Mouse (Mus musculus) small intestine, adult 2 months (tissue): ENCODE measurements around the gene Mkln1. TPM values are rescaled to one million over a fixed set of nuclear protein-coding genes. Genes with fewer than 3 reads are reported as not detected.
A peak's percentile ranks its signal among the peaks of the same experiment; 100 is the strongest.

ENCODE experiments used
- H3K27ac ChIP-seq: fragments of 200-500 bp; 2 replicates; pipeline ENCODE4 v1.5.1; 2012; ENCODE audit warnings: low read depth, low read length, control low read depth, inconsistent platforms; ENCODE audit not compliant: insufficient read depth
- H3K27me3 ChIP-seq: fragments of 200-500 bp; 2 replicates; pipeline ENCODE4 v1.6.1; 2012; ENCODE audit warnings: mild to moderate bottlenecking, moderate library complexity, low read length, inconsistent platforms; ENCODE audit not compliant: control insufficient read depth, insufficient read depth
- H3K36me3 ChIP-seq: fragments of 200-500 bp; 2 replicates; pipeline ENCODE4 v1.6.1; 2012; ENCODE audit warnings: mild to moderate bottlenecking, low read length, control low read depth, inconsistent platforms; ENCODE audit not compliant: control insufficient read depth, insufficient read depth
- H3K4me1 ChIP-seq: fragments of 200-500 bp; 2 replicates; pipeline ENCODE4 v1.6.1; 2012; ENCODE audit warnings: low read length, inconsistent platforms, mixed read lengths; ENCODE audit not compliant: control insufficient read depth, insufficient read depth, insufficient read length
- H3K4me3 ChIP-seq: fragments of 200-500 bp; 2 replicates; pipeline ENCODE4 v1.5.1; 2012; ENCODE audit warnings: low read depth, mild to moderate bottlenecking, control low read depth, inconsistent platforms, low read length, moderate library complexity
- CTCF ChIP-seq: fragments of 200-500 bp; IDR thresholded peaks from 2 replicates; pipeline ENCODE4 v1.5.1; 2012; ENCODE audit warnings: low read depth, mild to moderate bottlenecking, control low read depth, inconsistent platforms, low read length, moderate library complexity, mixed read lengths; ENCODE audit not compliant: insufficient replicate concordance, insufficient read length; ENCODE audit errors: extremely low read depth
- POLR2A ChIP-seq: fragments of 200-500 bp; IDR thresholded peaks from 2 replicates; pipeline ENCODE4 v1.6.1; 2012; ENCODE audit warnings: low read depth, mild to moderate bottlenecking, control low read depth, inconsistent platforms, low read length, moderate library complexity
- WGBS: fragments of 180-500 bp; shearing (Covaris S2); methylation state at CpG from one replicate; pipeline ENCODE4 v1.1.7; 2018; 5-methylcytosine and 5-hydroxymethylcytosine counted together
- polyA plus RNA-seq: library from polyadenylated mRNA; depleted of rRNA; stranded (reverse); fragments of >200 nt; gene quantifications from 2 replicates; pipeline ENCODE4 v1.2.3, GENCODE M21; 2012

Gene Mkln1
- polyA plus RNA-seq, 1 experiment: 9.8 TPM

DNA sequence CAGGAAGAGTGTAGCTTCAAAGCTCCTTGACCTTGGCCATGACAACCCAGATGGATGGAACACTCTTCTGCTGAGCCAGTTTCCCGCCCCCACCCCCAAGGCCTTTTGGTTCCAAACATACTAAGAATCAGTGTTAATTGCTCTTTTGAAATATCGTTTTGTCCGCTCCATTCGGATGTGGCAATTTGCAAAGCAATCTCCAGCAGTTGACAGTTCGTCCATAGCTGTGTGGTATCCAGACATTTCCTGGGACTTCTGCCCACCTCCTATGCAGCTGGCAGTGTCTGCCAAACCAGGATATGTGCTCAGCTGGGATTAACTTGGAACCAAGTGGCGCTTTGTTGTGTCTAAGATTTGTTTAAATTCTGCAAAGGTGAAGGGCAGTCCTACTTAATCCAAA lies 8.8 kb upstream of the Mkln1 start:
- no peaks in the 10 kb centered on the region for H3K36me3 ChIP-seq
- no peak for TF ChIP-seq POLR2A
- TF ChIP-seq CTCF: no peak
- H3K27ac ChIP-seq: no peak overlapping the region
- no peaks in the 10 kb centered on the region for H3K27me3 ChIP-seq
- WGBS: 73% methylated on average over 6 of the region's 6 CpGs
- H3K4me3 ChIP-seq: no peak overlapping the region
- H3K4me1 ChIP-seq: peaks cover 4% of the 10 kb centered on the region; the same call in 1 of the 2 replicates

GRCm38 (mm10) chr6:31390243-31390981 lies 8.1 kb upstream of the Mkln1 start:
- Histone ChIP-seq H3K4me3 (no peak overlapping the region), H3K36me3 (no peaks in the 10 kb centered on the region), H3K27me3 (no peaks in the 10 kb centered on the region), H3K4me1 (peaks cover under 1% of the 10 kb centered on the region; the same call in 1 of the 2 replicates), H3K27ac (no peak overlapping the region)
- WGBS: 16% methylated on average over 8 of the region's 8 CpGs
- peak; percentile 42; the same call in 1 of the 2 replicates for TF ChIP-seq CTCF
- TF ChIP-seq POLR2A: no peak

- Histone ChIP-seq H3K36me3 (no peaks in the 10 kb centered on the region), H3K4me3 (no peak overlapping the region)
- whole genome bisulfite sequencing: 46% methylated on average over 5 of the region's 5 CpGs
Measured at GRCm38 (mm10) chr6:31392871-31393270, 5.7 kb upstream of the Mkln1 start.

GRCm38 (mm10) chr6:31396118-31396517 lies 2.4 kb upstream of the Mkln1 start:
- Histone ChIP-seq H3K27ac (no peak overlapping the region), H3K27me3 (no peaks in the 10 kb centered on the region), H3K4me1 (peaks cover 10% of the 10 kb centered on the region), H3K4me3 (no peak overlapping the region), H3K36me3 (no peaks in the 10 kb centered on the region)
- TF ChIP-seq POLR2A: no peak
- no peak for TF ChIP-seq CTCF
- WGBS: 92% methylated on average over 4 of the region's 4 CpGs

More at GRCm38 (mm10) chr6:31392871-31393270, 5.7 kb upstream of the Mkln1 start:
- Histone ChIP-seq H3K27ac (no peak overlapping the region), H3K4me1 (peaks cover 3% of the 10 kb centered on the region; the same call in 1 of the 2 replicates), H3K27me3 (no peaks in the 10 kb centered on the region)
- TF ChIP-seq POLR2A (no peak), CTCF (no peak)

DNA sequence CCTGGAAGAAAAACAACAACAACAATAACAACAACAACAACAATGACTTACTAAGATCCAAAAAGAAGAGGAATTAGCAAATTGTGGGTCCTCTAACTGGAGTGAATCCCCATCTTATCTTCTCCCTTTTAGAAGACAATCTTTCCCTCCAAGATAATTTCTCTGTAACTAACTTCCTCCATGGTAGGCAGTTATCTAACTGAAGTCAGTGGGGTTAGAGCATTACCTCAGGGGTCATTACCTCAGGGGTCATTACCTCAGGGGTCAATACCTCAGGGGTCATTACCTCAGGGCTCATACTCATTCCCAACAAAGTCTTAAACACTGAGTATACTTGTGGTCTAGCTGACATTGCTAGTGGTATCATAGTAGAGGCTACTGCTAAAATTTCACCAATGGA lies 1.2 kb upstream of the Mkln1 start:
- no peaks in the 10 kb centered on the region for H3K36me3 ChIP-seq
- no peak overlapping the region for H3K4me3 ChIP-seq
- TF ChIP-seq POLR2A (no peak), CTCF (no peak)
- H3K27me3 ChIP-seq: no peaks in the 10 kb centered on the region
- peaks cover 12% of the 10 kb centered on the region for H3K4me1 ChIP-seq
- no peak overlapping the region for H3K27ac ChIP-seq

- 21% methylated on average over 10 of the region's 10 CpGs for WGBS
- Histone ChIP-seq H3K4me3 (no peak overlapping the region), H3K4me1 (peaks cover 13% of the 10 kb centered on the region), H3K36me3 (no peaks in the 10 kb centered on the region), H3K27ac (no peak overlapping the region), H3K27me3 (no peaks in the 10 kb centered on the region)
- no peak for TF ChIP-seq CTCF
- no peak for TF ChIP-seq POLR2A
Measured at GRCm38 (mm10) chr6:31397775-31398430, 632 bp upstream of the Mkln1 start.

DNA sequence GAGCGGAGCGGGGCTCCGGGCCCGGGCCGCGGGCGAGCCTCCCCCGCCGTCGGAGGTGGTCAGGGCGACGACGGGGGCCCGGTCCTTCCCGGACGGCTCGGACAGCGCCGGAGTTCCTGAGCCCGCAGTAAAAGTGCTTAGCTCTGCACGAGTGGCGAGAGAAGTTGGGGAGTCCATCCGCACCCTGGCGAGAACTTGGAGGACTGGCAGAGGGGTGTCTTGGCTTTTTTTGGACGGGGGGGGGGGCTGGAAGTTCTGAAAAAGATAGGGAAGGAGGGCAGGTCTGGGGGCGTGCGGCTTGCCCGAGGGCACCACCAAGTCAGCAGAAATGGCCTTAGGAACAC lies 643 bp downstream of the Mkln1 start:
- TF ChIP-seq CTCF (no peak), POLR2A (no peak)
- Histone ChIP-seq H3K27me3 (no peaks in the 10 kb centered on the region), H3K27ac (peak overlapping the region; percentile 74), H3K4me3 (peak overlapping the region; percentile 75), H3K4me1 (peaks cover 13% of the 10 kb centered on the region), H3K36me3 (no peaks in the 10 kb centered on the region)
- under 1% methylated on average over 28 of the region's 28 CpGs for WGBS

DNA sequence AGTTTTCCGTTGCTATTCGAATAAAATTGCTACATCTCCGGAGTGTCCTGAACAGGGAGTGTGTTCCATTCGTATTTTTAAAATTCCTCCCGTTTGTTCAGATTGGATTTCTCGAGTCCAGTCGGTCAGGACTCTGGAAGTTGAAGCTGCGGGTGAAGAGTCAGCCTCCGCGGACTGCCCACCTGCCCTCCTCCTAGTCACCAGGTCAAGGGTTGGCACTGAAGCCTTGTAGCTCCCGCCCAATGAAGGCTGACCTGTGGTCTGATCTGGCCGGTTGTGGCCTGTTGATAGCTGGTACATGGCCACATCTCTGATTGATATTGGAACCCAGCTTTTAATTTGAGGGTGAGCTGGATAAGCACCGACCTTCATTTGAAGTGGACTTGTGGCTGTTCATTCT lies 1.0 kb downstream of the Mkln1 start:
- H3K27me3 ChIP-seq: no peaks in the 10 kb centered on the region
- no peak for TF ChIP-seq CTCF
- TF ChIP-seq POLR2A: peak; percentile 26; the same call in 1 of the 2 replicates
- peak overlapping the region; percentile 75 for H3K4me3 ChIP-seq
- H3K4me1 ChIP-seq: peaks cover 13% of the 10 kb centered on the region
- WGBS: 1% methylated on average over 13 of the region's 13 CpGs
- no peaks in the 10 kb centered on the region for H3K36me3 ChIP-seq
- peak overlapping the region; percentile 74 for H3K27ac ChIP-seq
